Mouse (Mus musculus) ES-Bruce4 (cell line): ENCODE measurements around the gene Hyal2.

Experiments used
- CTCF ChIP-seq: IDR thresholded peaks from one replicate; pipeline ENCODE4 v1.8.1; 2011; ENCODE audit warnings: low read depth, low read length
- POLR2A ChIP-seq: IDR thresholded peaks from one replicate; pipeline ENCODE4 v1.8.1; 2011; ENCODE audit warnings: low read length; ENCODE audit not compliant: insufficient read depth

DNA sequence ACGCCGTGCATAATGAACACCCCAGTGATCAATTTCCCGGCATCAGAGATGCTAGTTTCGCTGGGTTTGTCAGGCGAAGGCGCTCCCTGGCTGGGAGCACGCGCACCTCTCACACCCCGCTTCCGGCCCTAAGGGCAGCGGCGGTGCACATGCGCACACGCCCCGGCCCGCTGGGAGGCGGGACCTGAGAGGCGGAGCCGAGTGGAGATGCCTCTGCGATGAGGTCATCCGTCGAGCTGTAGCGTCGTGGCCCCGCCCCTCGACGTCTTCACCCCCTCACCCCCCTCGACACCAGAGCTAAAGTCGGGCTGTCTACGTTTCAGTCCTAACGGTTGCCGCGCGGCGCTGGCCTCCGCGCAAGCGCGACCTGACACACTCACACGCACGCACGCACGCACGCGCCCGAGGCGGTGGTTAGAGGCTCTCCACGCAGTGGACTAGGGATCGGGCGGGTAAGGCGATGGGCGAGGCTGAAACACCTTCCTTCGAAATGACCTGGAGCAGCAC lies 13.4 kb upstream of the Hyal2 start:
- TF ChIP-seq POLR2A (peak; percentile 42), CTCF (no peak)
